Mouse (Mus musculus) G1E (cell line): ENCODE measurements around the gene Phf1.

Experiments used
- CTCF ChIP-seq: IDR thresholded peaks from 2 replicates; pipeline ENCODE4 v1.5.1; 2012; ENCODE audit warnings: low read depth, low read length, inconsistent platforms, mixed read lengths
- GATA1 ChIP-seq: IDR thresholded peaks from 2 replicates; pipeline ENCODE4 v1.6.1; 2012; ENCODE audit warnings: borderline replicate concordance, low read length, inconsistent platforms, mixed read lengths
- TAL1 ChIP-seq: conservative IDR thresholded peaks from 2 replicates; pipeline ENCODE4 v1.6.1; 2012; ENCODE audit warnings: low read depth, low read length, inconsistent platforms, mixed read lengths

GRCm38 (mm10) chr17:26970221-26970620 lies 37.4 kb downstream of the Phf1 start:
- TF ChIP-seq TAL1 (no peak), CTCF (no peak), GATA1 (no peak)
